Mouse (Mus musculus) 416B (cell line): Measurements from ENCODE around the gene Cops7a.

Experiments used
- DNase-seq: peaks from one replicate; pipeline ENCODE4 v3.0.0; 2011; ENCODE audit warnings: low read depth

The Cops7a gene

DNA sequence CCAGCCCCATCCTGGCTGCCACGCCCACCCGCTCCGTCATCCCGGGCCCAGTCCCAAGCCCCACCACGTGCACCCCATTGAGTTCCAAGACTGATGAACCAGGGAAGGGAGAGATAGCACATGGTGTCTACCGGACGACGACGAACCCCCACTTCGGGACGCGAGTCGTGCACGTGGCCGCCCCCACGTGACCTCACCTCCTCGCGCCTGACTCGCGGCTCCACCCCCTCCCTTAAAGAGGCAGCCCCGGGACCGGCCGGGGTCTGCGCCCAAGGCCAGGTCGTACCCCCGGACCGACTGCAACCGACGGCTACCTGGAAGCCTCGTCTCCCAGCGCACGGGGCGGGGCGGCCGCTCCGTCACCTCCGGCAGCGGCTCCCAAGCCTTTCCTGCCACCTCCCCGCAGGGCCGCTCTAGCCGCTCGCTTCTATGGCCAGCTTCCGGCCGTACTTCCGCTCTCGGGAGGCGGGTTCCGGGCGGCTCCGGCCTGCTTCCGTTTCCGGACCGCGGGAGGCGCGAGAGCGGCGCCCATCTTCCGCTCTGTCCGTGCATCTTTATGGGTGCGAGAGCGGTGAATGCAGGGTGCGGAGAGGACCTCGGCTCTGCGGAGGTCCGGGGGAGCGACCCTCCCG, at the start of gene Cops7a:
TSS of gene Cops7a (minus strand) at position 451 of the 632 bp plus-strand sequence.
- DNase-seq = peak; percentile 97

DNA sequence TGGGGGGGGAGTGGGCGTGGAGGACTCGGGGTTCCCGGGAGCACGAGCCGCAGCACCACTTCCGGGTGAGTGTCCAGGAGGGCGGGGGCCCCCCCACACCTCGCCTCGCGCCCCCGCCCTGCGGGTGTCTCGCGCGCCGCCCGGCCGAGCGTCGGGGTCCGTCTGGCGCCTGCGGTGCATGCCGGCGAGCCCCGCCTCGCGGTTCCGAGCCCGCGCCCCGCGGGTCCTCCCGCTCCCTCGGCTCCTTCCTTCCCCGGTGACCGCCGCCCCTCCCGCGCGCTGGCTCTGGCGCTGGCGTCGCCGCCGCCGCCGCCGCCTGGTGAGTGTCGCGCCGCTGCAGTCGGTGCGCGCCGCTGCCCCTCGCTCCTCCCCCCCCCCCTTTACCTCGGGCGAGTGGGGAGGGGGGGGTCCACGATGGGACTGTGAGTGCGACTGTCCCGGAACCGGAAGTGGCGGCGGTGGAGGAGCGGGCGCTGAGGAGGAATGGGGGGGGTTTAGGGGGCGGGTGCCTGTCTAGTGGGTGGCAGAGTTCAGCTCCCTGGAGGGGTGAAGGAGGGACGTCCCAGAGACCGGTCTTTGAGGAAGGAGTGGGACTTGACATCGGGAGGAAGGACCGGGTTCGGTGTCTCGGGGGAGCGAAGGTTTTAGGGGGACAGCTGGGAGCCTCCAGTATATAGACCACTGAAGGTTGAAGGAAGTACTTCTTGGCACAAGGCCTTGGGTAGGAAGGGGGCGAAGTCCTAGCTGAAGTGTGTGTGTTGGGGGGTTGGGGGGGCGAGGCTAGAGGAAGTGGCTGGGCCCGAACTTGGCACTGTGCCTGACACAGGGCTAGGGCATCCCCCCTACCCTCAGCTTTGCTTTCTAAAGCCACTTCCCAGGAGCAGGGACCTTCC, 44.1 kb upstream of the Cops7a start:
- DNase-seq = peak; percentile 93

DNA sequence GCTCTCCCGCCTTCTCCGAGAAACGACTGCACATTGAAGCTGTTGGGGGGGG, 43.6 kb upstream of the Cops7a start, which contains the start of gene Zfp384:
TSS of gene Zfp384 (plus strand) at position 17 of the 52 bp plus-strand sequence.
- DNase-seq = no peak

DNA sequence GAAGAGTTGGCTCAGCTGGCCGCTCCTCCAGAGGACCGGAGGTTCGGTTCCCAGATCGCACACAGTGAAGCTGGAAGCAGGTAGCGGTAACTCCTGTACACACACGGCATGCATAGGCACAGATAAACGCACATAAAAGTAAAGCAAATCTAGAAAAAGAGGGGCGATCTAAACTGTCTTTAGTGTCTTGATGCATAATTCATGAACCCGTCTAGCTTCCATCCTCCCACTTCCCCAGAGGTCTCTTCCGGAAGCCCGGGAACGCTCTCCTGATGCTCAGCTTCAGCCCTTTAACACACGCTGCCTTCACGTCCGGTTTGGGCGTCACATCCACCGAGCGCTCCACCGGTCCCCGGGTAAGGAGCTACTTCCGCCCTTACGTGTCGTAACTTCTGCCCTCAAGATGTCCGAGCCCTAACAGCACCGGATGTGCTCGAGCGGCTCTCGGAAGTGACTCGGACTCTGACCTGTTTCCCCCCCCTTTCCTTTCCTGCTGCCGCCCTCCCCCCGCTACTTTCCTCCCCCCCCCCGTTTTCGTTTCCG, 43.3 kb upstream of the Cops7a start:
- DNase-seq = peak; percentile 100

DNA sequence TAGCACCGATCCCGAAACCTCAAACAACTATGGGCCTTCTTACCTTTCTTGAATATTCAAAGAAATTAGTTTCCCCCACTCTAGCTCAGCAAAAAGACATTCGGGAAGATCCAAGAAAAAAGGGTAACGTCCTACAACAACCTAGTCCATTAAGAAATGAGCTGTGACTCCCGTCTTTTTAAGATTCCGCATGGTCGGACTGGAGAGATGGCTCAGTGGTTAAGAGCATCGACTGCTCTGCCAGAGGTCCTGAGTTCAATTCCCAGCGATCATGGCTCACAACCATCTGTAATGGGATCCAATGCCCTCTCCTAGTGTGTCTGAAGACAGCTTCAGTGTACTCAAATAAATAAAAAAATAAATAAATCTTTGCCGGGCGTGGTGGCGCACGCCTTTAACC, 42.7 kb upstream of the Cops7a start:
- DNase-seq = peak; percentile 24

DNA sequence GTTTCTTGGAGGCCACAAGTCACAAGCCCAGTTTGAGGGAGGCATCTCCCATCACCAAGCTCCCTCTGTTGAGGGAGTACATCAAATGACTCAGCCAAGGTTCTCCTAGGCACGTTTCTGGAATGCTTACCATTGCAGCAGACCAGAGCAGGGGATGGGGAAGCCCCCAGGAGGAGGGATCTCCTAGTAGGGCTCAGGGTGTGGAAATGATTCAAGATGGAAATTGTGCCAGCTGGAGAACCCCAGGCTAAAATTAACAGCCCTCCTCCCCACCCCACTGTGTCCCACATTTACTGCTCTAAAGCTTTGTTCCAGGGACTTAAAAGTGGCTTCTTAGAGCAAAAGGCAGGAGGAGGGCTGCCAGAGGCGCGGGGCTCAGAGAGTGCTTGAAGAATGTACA, 39.7 kb upstream of the Cops7a start:
- DNase-seq = no peak

DNA sequence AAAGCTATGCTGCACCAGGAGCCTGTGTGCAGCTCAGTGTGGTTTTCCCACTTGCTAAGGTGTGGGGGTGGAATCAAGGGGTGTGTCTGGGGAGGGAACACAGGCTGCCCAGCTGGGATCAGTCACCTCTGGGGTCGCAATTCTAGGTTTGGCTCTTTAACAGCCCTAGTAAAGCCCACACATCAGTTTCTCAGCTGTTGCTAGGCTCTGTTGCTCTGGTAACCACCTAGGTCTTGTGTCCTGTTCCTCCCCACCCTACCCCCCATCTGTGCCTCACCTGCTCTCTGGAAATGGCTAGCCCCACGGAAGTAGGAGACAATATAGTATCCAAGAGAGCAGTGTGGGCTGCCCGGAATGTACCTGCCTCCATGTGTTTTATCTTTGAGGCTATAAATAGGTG, 38.4 kb upstream of the Cops7a start:
- DNase-seq = no peak

DNA sequence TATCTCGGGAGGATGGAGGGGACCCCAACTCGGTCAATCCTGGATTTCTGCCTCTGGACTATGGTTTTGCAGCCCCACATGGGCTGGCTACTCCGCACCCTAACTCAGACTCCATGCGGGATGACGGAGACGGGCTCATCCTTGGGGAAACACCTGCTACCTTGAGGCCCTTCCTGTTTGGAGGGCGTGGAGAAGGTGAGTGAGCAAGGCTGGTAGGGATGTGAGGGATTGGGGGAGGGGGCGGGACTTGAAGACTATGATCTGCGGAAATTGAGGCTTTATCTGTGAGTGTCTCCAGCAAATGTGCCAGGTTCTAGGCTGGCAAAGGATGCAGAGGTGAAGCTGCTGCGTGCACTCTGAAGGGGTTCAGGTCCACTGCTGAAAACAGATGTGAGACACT, 34.2 kb upstream of the Cops7a start:
- DNase-seq = no peak

DNA sequence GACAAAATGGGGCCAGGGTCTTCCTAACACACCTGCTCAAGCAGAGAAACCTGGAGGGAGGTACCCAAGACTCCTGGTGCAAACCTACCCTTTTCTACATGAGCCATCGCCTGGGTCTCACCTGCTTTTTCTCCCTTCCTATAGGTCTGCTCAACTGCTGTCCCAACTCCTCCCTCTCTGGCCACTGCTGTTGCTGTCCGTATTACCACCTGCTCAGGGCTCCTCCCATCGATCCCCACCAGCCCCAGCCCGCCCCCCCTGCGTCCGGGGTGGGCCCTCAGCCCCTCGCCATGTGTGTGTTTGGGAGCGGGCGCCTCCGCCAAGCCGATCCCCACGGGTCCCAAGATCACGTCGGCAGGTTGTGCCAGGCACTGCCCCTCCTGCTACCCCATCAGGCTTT, 33.8 kb upstream of the Cops7a start:
- DNase-seq = no peak

DNA sequence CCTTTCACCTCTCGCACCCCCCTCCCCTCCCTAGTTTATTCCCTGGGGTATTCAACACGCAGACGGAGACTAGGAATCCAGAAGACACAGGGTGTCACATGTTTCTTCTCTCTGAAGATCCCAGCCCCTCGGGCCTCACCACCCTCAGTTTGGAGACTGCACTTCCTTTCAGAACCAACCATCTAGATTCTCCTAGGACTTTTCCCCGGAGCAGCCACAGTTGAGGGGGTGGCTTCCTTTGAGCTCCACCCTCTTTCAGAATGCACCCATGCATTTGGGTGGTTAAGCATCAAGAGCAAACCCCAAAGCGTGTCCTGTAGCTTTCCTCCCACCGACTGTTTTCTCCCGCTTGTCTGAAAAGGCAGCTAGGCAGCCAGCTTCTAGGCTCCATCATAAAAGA, 32.7 kb upstream of the Cops7a start:
- DNase-seq = no peak

DNA sequence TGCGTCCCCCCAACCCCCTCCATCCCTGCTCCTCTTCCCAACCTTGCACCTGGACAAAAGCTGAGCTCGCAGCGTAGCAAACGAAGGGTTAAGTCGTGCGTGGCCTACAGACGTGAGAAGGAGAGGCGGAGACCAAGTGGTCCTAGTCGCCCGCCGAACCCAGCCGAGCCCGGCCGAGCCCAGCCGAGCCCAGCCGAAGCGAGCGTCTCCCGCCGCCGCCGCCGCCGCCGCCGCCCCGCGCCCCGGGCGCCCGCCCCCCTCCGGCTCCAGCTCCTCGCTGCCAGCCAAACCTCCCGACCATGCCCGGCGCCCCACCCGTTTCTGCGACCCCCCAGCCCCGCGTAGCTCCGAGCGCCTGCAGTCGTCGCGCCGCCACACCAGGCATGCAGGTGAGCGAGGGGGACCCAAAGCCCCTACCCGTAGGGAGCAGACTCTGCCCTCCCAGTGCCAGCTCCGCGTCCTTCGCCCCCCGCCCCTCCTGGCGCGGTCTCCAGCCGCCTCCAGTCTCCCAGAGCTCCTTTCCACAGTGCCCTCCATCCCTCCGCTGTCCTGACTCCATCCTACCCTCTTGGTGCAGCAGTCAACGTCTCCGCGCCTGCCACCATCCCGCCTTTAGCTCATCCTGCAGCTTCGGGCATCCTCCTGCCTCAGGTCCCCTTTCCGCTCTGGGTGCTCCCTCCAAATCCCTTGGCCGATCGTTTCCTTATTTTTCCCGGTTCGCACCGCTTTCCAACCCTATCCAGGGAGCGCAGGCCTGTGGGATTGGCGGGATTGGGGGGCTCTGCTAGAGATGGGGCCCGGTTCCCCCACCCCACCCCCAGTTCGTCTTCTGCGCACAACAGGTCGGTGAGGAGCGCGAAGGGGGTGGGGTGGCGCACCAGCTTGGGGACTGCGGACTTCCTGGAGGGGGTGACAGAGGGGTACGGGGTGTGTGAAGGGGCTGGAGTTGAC, 31.5 kb upstream of the Cops7a start, which contains the start of gene Pianp:
TSS of gene Pianp (plus strand) at position 144 of the 951 bp plus-strand sequence.
- DNase-seq = no peak

DNA sequence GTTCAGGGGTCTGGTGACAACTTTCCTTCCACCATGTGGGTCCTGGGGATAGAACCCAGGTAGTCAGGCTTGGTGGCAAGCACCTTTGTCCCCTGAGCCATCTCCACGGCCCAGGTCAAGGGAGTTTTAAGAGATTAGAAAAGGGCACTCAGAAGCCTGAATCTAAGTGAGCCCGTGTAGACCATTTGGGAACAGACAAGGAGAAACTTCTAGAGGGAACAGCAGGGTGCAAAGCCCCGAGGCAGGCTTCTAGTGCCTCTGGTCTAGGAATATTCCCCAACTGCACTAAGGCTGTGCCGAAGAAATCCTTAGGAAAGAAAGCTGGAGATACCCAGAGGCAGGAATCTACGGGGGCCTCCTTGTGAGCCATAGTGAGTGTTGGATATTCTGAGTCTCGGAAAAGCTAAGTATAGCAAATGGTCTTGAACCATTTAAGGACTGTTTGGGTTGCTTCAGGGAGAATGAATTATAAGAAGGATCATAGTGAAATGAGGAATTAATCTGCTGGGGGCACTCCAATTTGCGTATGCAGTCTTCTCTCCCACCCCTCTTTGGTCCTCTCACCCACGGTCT, 30.6 kb upstream of the Cops7a start:
- DNase-seq = no peak

DNA sequence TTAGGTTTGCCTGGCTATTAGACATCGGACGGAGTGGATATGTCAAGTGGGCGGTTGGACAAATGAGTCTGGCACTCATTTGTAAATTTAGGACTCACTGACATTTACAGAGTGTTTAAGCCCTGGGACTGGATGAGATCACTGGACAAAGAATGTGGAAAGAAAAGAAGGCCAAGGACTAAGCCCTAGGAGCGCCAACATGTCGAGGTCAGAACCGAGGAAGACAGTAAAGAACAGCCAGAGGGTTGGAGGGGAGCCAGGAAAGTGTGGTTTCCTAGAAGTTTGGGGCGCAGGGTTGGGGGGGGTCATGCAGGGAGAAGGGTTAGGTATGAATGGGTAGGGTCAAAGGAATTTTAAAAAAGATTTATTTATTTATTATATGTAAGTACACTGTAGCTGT, 29.9 kb upstream of the Cops7a start:
- no peak for DNase-seq

DNA sequence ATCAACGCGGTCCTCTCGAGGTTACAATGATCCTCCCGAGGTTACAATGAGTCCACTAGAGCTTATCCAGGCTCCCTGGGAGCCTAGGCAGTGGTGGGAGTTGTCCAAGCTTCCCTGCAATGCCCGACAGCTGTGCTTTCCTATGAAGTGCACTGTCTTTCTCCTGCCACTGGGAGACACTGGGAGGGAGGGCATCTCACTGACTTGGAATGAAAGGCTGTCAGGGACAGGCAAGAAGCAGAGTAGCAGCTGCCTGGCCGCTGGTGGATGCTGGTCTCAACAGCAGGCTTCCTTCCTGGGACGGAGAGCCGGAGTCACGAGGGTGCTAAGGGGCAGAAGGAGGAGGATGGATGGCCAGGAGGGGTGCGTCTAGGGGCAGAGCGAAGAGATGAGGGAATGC, 28.5 kb upstream of the Cops7a start:
- no peak for DNase-seq

DNA sequence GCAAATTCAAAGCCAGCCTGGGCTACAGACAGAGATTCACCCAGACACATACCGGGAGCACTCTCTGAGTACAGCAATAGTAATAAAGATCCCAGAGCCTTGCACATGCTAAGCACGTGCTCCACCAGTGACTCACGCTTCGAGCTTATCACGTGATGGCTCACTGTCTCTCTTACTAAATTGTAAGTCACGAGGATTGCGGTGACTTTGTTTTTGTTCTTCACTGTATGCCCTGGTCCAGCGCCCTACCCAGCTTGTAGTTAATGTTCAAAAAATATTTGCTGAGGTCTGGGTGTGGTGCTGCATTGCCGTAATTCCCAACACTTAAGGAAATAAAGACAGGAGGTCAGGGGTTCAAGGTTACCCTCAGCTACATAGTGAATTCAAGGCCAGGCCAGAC, 28.0 kb upstream of the Cops7a start:
- DNase-seq = no peak

DNA sequence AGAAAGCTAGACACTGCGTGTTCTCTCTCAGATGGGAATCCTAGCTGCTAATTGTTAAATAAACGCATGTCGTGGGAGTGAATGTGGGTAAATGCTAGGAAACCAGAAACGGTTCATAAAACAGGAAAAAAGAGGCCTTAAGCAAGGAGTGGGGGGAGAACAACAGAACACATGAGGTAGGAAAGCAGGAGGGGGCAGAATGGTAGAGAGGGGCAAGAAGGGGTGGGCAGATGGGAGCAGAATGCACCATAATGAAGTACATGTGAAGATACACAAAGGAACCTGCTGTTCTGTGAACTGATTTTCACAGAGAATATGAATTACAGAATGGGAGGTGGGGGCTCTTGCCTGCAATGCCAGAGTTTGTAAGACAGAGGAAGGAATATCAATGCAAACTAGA, 26.9 kb upstream of the Cops7a start:
- DNase-seq = no peak

DNA sequence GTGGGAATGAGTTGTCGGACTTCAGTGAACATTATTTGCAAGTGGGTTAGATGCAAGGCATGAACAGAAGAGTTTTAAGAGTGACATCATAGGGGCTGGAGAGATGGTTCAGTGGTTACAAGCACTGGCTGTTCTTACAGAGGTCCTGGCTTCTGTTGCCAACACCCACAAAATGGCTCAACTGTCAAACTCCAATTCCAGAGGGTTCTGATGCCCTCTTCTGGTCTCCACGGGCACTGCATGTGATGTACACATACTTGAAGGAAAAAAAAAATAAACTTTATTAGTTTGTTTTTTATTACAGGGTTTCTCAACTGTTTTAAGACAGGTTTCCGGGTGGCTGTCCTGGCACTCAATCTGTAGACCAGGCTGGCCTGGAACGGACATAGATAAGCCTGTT, 2.4 kb upstream of the Cops7a start:
- DNase-seq = peak; percentile 81

DNA sequence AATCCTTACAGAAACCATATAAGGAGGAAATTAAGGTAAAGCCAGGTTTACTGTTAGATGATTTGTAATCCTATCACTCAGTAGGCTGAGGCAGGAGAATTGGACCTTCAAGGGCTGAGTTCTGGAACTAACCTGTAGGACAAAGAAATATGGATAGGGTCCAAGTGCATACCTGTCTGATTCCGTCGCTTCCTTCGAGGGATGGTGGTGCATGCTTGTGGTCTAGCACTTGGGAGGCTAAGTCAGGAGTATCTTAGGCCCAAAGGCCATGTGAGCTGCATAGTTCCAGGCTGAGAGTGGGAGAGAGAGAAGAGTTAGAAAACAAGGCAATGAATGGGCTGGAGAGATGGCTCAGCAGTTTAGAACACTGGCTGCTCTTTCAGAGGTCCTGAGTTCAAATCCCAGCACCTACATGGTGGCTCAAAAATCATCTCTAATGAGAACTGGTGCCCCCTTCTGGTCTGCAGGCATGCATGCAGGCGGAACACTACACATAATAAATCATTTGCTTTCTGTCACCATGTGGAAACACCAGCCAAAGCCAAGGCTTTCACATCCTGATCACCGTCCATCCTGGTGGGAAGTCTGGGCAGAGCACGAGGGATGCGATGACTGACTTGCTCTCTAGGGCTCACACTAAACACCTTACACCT, 1.3 kb upstream of the Cops7a start:
- DNase-seq = peak; percentile 57

DNA sequence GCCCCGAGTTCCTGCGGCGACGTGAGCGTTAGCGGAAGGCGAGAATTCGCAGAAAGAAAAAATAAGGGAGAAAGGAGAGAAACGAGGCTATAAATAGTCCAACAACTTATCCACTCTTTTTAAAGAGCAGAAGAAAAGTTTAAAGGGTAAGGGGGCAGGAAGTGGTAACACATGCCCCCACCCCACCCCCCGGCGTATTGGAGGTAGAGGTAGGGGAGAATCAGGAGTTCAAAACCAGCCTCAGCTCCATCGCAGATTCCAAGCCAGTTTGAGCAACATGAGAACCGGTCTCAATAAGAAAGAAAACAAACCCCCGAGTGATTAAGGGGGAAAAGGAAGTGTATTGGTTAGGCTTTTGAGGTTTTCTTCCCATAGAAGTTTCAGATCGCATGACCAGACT, 409 bp upstream of the Cops7a start:
- DNase-seq = no peak

DNA sequence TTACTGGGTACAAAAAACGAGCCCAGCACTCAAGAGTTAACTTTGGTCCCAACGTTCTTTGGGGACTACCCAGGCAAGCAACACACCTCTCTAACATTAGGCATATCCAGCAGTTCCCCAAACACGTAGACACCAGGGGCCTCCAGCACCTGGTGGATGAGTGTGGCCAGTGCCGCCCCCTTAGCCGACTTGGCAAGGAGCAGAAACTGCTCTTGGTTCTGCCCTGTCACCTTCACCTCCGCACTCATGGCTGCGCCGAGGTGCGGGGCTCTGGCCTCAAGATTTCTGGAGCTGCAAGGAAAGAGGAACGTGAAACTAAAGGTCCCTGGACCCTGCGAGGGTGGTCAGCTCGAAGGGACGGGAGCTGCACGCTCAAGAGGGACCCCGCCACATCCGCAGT, 700 bp downstream of the Cops7a start:
- no peak for DNase-seq

DNA sequence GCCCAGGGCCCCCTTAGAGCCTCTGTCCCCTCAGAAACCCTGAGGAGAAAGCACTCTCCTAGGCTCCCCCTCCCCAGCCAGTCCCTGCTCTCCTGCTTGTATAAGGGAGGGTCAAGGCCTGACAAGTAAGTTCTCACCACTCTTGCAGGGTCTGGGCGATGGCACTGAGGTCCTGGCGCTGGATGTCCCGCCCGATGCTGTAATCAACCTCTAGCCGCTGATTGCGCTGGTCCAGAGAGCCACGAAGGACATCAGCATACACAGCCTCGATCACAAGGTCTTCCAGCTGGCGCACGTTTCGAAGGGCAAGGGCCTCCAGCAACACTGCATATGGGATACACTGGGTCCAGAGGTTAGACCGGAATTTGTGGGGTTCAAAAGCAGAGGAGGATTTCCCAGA, 4.3 kb downstream of the Cops7a start:
- no peak for DNase-seq

DNA sequence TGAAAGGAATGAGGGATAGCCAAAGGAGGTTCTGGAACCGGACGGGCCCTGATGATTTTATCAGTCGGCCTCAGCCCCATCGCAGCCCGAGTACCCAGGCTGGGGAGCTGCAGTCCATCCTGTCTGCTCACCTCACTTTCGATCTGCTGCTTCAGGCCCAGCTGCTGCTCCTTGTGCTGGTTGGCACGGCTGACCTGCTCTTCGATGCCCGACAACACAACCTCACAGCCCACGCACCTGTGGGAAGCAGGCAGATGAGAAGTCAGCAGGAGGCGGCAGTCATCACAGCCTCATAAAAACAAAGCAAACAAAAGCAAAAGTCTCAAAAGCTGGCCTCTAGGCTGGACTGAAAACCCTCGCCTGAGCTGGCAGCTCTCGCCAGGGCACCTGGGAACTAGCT, 5.4 kb downstream of the Cops7a start:
- DNase-seq = no peak
